Mouse (Mus musculus) heart, embryonic 10.5 days (tissue): Measurements from ENCODE around the gene Cct7. TPM values are rescaled to one million over a fixed set of nuclear protein-coding genes. Genes with fewer than 3 reads are reported as not detected.

Source experiments
- DNase-seq: peaks from one replicate; pipeline ENCODE4 v3.0.0-alpha.2; 2017; ENCODE audit warnings: low spot score
- H3K27ac ChIP-seq: fragments of 300-500 bp; sonication (generic); 2 replicates; pipeline ENCODE4 v1.5.1; 2016; ENCODE audit warnings: mild to moderate bottlenecking
- H3K27me3 ChIP-seq: fragments of 300-500 bp; sonication (generic); 2 replicates; pipeline ENCODE4 v1.6.1; 2016; ENCODE audit warnings: mild to moderate bottlenecking; ENCODE audit not compliant: poor library complexity, insufficient read depth, severe bottlenecking
- H3K36me3 ChIP-seq: fragments of 300-500 bp; sonication (generic); 2 replicates; pipeline ENCODE4 v1.6.1; 2016; ENCODE audit warnings: mild to moderate bottlenecking, moderate library complexity
- H3K4me1 ChIP-seq: fragments of 300-500 bp; sonication (generic); 2 replicates; pipeline ENCODE4 v1.6.1; 2016; ENCODE audit warnings: mild to moderate bottlenecking
- H3K4me3 ChIP-seq: fragments of 300-500 bp; sonication (generic); 2 replicates; pipeline ENCODE4 v1.5.1; 2016; ENCODE audit warnings: mild to moderate bottlenecking, moderate library complexity
- H3K9me3 ChIP-seq: fragments of 300-500 bp; sonication (generic); 2 replicates; pipeline ENCODE4 v1.6.1; 2016; ENCODE audit warnings: mild to moderate bottlenecking, moderate library complexity
- WGBS: fragments of 180-500 bp; shearing (Covaris S2); methylation state at CpG from one replicate; pipeline ENCODE4 v1.1.7; 2016; 5-methylcytosine and 5-hydroxymethylcytosine counted together
- polyA plus RNA-seq: library from polyadenylated mRNA; unstranded; fragments of >200 nt; fragmentation: Nextera tagmentation; extraction: Ambion mirVana; gene quantifications from 2 replicates; pipeline ENCODE4 v1.2.1, GENCODE M21; 2016

Gene Cct7
- polyA plus RNA-seq, 1 experiment from 2014 or later, result 665 TPM

GRCm38 (mm10) chr6:85491606-85492005 lies 40.3 kb downstream of the Cct7 start:
- H3K4me1 ChIP-seq, result 0 out of 2 replicates have a peak, but pooled peaks cover 4% of the 10 kb centered on the region
- peaks cover 24% of the 10 kb centered on the region for H3K27me3 ChIP-seq
- no peak overlapping the region for H3K27ac ChIP-seq
- H3K36me3 ChIP-seq, result no peaks in the 10 kb centered on the region
- 75% methylated on average over 3 of the region's 3 CpGs for WGBS
- H3K9me3 ChIP-seq, result no peaks in the 10 kb centered on the region
- H3K4me3 ChIP-seq, result no peak overlapping the region
- DNase-seq, result no peak

- peaks cover 2% of the 10 kb centered on the region for H3K4me1 ChIP-seq
- H3K9me3 ChIP-seq, result no peaks in the 10 kb centered on the region
- H3K27me3 ChIP-seq, result peaks cover 25% of the 10 kb centered on the region
- no peak overlapping the region for H3K27ac ChIP-seq
- no peaks in the 10 kb centered on the region for H3K36me3 ChIP-seq
- no peak overlapping the region for H3K4me3 ChIP-seq
- no peak for DNase-seq
Observed at GRCm38 (mm10) chr6:85496976-85497375, 45.7 kb downstream of the Cct7 start.

GRCm38 (mm10) chr6:85498147-85498546 lies 46.8 kb downstream of the Cct7 start:
- no peak for DNase-seq

GRCm38 (mm10) chr6:85500416-85500815 lies 49.1 kb downstream of the Cct7 start:
- H3K4me3 ChIP-seq, result no peak overlapping the region
- no peak overlapping the region for H3K27ac ChIP-seq
- peaks cover 60% of the 10 kb centered on the region for H3K27me3 ChIP-seq
- no peak for DNase-seq
- no peaks in the 10 kb centered on the region for H3K9me3 ChIP-seq
- peaks cover 14% of the 10 kb centered on the region for H3K4me1 ChIP-seq
- WGBS, result 81% methylated on average over 1 of the region's 1 CpGs
- H3K36me3 ChIP-seq, result no peaks in the 10 kb centered on the region

More at GRCm38 (mm10) chr6:85498147-85498546, 46.8 kb downstream of the Cct7 start:
- no peaks in the 10 kb centered on the region for H3K9me3 ChIP-seq
- peaks cover 37% of the 10 kb centered on the region for H3K27me3 ChIP-seq
- H3K27ac ChIP-seq, result no peak overlapping the region
- H3K4me1 ChIP-seq, result peaks cover 14% of the 10 kb centered on the region
- H3K36me3 ChIP-seq, result no peaks in the 10 kb centered on the region
- no peak overlapping the region for H3K4me3 ChIP-seq
- 55% methylated on average over 9 of the region's 9 CpGs for whole genome bisulfite sequencing

GRCm38 (mm10) chr6:85501571-85502102 lies 50.3 kb downstream of the Cct7 start:
- Histone ChIP-seq H3K4me3 (peak overlapping the region; percentile 78; the same call in 1 of the 2 replicates), H3K36me3 (no peaks in the 10 kb centered on the region), H3K9me3 (no peaks in the 10 kb centered on the region), H3K4me1 (peaks cover 14% of the 10 kb centered on the region), H3K27me3 (peaks cover 58% of the 10 kb centered on the region), H3K27ac (no peak overlapping the region)
- DNase-seq, result no peak
- WGBS, result 19% methylated on average over 6 of the region's 6 CpGs

- Histone ChIP-seq H3K36me3 (no peaks in the 10 kb centered on the region), H3K9me3 (no peaks in the 10 kb centered on the region), H3K4me1 (peaks cover 14% of the 10 kb centered on the region), H3K27ac (peak overlapping the region; percentile 69), H3K4me3 (peak overlapping the region; percentile 78), H3K27me3 (peaks cover 63% of the 10 kb centered on the region)
- no peak for DNase-seq
- 1% methylated on average over 35 of the region's 37 CpGs for WGBS
Observed at GRCm38 (mm10) chr6:85502103-85502910, 51.0 kb downstream of the Cct7 start.

- H3K4me1 ChIP-seq, result peaks cover 14% of the 10 kb centered on the region
- peaks cover 63% of the 10 kb centered on the region for H3K27me3 ChIP-seq
- DNase-seq, result no peak
- peak within 1 kb of the TSS; percentile 78 for H3K4me3 ChIP-seq
- 2% methylated on average over 20 of the region's 22 CpGs for whole genome bisulfite sequencing
- no peaks in the 10 kb centered on the region for H3K36me3 ChIP-seq
- H3K9me3 ChIP-seq, result no peaks in the 10 kb centered on the region
- H3K27ac ChIP-seq, result peak within 1 kb of the TSS; percentile 69
Observed at GRCm38 (mm10) chr6:85502911-85503250, 51.6 kb downstream of the Cct7 start, which contains the start of gene Fbxo41. TSS of gene Fbxo41 (minus strand) at chr6:85502994.

- H3K4me1 ChIP-seq, result peaks cover 14% of the 10 kb centered on the region
- H3K27ac ChIP-seq, result no peak overlapping the region
- H3K4me3 ChIP-seq, result no peak overlapping the region
- DNase-seq, result no peak
- peaks cover 81% of the 10 kb centered on the region for H3K27me3 ChIP-seq
- 73% methylated on average over 2 of the region's 2 CpGs for WGBS
- no peaks in the 10 kb centered on the region for H3K36me3 ChIP-seq
- H3K9me3 ChIP-seq, result no peaks in the 10 kb centered on the region
Observed at GRCm38 (mm10) chr6:85504908-85505307, 53.6 kb downstream of the Cct7 start.

GRCm38 (mm10) chr6:85508602-85509001 lies 57.3 kb downstream of the Cct7 start:
- no peaks in the 10 kb centered on the region for H3K36me3 ChIP-seq
- H3K4me3 ChIP-seq, result no peak overlapping the region
- no peak for DNase-seq
- peaks cover 25% of the 10 kb centered on the region for H3K4me1 ChIP-seq
- H3K27me3 ChIP-seq, result peaks cover 81% of the 10 kb centered on the region
- no peak overlapping the region for H3K27ac ChIP-seq
- no peaks in the 10 kb centered on the region for H3K9me3 ChIP-seq
- WGBS, result 51% methylated on average over 5 of the region's 5 CpGs

GRCm38 (mm10) chr6:85510476-85510875 lies 59.2 kb downstream of the Cct7 start:
- H3K9me3 ChIP-seq, result no peaks in the 10 kb centered on the region
- no peak overlapping the region for H3K27ac ChIP-seq
- H3K4me3 ChIP-seq, result no peak overlapping the region
- H3K27me3 ChIP-seq, result peaks cover 81% of the 10 kb centered on the region
- no peaks in the 10 kb centered on the region for H3K36me3 ChIP-seq
- DNase-seq, result no peak
- 3% methylated on average over 6 of the region's 6 CpGs for WGBS
- H3K4me1 ChIP-seq, result peaks cover 27% of the 10 kb centered on the region

- no peaks in the 10 kb centered on the region for H3K36me3 ChIP-seq
- no peak overlapping the region for H3K27ac ChIP-seq
- peak overlapping the region; percentile 67 for H3K4me3 ChIP-seq
- WGBS, result under 1% methylated on average over 86 of the region's 88 CpGs
- no peaks in the 10 kb centered on the region for H3K9me3 ChIP-seq
- peak; percentile 82 for DNase-seq
- peaks cover 90% of the 10 kb centered on the region for H3K27me3 ChIP-seq
- peaks cover 27% of the 10 kb centered on the region for H3K4me1 ChIP-seq
Observed at GRCm38 (mm10) chr6:85511286-85512055, 60.2 kb downstream of the Cct7 start.

- Histone ChIP-seq H3K27me3 (peaks cover 91% of the 10 kb centered on the region), H3K4me1 (peaks cover 27% of the 10 kb centered on the region), H3K4me3 (peak overlapping the region; percentile 67), H3K27ac (no peak overlapping the region), H3K36me3 (no peaks in the 10 kb centered on the region), H3K9me3 (no peaks in the 10 kb centered on the region)
- no peak for DNase-seq
- WGBS, result 1% methylated on average over 29 of the region's 36 CpGs
Observed at GRCm38 (mm10) chr6:85512056-85512440, 60.7 kb downstream of the Cct7 start.
